Mouse (Mus musculus) gastrocnemius, postnatal 36 days (tissue): ENCODE data around the gene Hist1h2ah. TPM values are rescaled to one million over a fixed set of nuclear protein-coding genes. Genes with fewer than 3 reads are reported as not detected.
A peak's percentile ranks its signal among the peaks of the same experiment; 100 is the strongest.
"Not testable (repeated sequence)": the region's sequence is repeated elsewhere in the genome, so short reads cannot be mapped to it uniquely, and the experiment has no call there.

Experiments used
- DNase-seq, 2 experiments: peaks; one replicate each; pipeline ENCODE4 v3.0.0; 2022
- intact Hi-C: fragments of 180-260 bp; cut with DNase I; formaldehyde crosslinking; loops from one replicate; pipeline ENCODE4 v1.15.1; 2025
- long read RNA-seq, 2 experiments: library from polyadenylated mRNA; stranded (forward); transcript quantifications; one replicate each; pipeline ENCODE4 v2.0.0; 2021
- total RNA-seq, 2 experiments: library from RNA; stranded (reverse); gene quantifications; 2 replicates each; pipeline ENCODE4 v1.2.3; 2021

Gene Hist1h2ah
- 10 to 100 TPM; 12.2 to 13.3 TPM for total RNA-seq
- long read RNA-seq, experiment 1, result 0 reads
- long read RNA-seq, experiment 2, result 0 reads

DNA sequence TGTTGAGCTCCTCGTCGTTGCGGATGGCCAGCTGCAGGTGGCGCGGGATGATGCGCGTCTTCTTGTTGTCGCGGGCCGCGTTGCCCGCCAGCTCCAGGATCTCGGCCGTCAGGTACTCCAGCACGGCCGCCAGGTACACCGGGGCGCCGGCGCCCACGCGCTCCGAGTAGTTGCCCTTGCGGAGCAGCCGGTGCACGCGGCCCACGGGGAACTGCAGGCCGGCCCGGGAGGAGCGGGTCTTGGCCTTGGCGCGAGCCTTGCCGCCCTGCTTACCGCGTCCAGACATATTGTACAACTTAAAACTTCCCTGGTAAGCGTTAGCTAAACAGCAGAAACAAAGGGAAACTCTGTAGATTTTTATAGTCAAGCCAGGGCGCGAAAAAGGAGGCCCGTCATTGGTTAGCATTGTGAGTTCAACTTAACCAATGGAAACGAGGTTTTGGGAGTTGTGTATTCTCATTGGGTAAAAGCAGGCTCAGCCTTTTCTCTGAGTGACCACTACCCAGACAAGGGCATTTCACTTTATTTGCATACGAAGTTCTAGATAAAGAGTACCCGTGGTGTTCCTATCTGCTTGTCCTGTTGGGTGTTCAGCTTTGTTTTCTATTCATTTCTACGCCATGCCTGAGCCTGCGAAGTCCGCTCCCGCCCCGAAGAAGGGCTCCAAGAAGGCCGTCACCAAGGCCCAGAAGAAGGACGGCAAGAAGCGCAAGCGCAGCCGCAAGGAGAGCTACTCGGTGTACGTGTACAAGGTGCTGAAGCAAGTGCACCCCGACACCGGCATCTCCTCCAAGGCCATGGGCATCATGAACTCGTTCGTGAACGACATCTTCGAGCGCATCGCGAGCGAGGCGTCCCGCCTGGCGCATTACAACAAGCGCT lies at the start of gene Hist1h2ah, which contains the start of gene Hist1h2bk:
TSS of gene Hist1h2ah (minus strand) at position 302 of the 882 bp plus-strand sequence.
TSS of gene Hist1h2bk (plus strand) at position 604 of the 882 bp plus-strand sequence.
- intact Hi-C loops, result loop anchor here (10.0 kb wide), 1 partner anchor 211 kb away; no protein-coding TSS in a partner anchor
- DNase-seq, result peak; percentile 51 to 60

- DNase-seq, intact Hi-C loops: not testable (repeated sequence)
Observed at GRCm38 (mm10) chr13:22084140-22084539, 48.8 kb upstream of the Hist1h2ah start, which contains the start of gene Vmn1r188. Gene Vmn1r188 (plus strand): TSS chr13:22084440.

GRCm38 (mm10) chr13:22063468-22063867 lies 28.1 kb upstream of the Hist1h2ah start:
- intact Hi-C loops, result no loop called here
- no peak for DNase-seq

- intact Hi-C loops, result no loop called here
- no peak for DNase-seq
Observed at GRCm38 (mm10) chr13:22061422-22061821, 26.1 kb upstream of the Hist1h2ah start.

GRCm38 (mm10) chr13:22053754-22054153 lies 18.4 kb upstream of the Hist1h2ah start:
- intact Hi-C loops, result no loop called here
- DNase-seq, result no peak

GRCm38 (mm10) chr13:22051523-22051859 lies 16.1 kb upstream of the Hist1h2ah start:
- intact Hi-C loops, result no loop called here
- no peak for DNase-seq

DNA sequence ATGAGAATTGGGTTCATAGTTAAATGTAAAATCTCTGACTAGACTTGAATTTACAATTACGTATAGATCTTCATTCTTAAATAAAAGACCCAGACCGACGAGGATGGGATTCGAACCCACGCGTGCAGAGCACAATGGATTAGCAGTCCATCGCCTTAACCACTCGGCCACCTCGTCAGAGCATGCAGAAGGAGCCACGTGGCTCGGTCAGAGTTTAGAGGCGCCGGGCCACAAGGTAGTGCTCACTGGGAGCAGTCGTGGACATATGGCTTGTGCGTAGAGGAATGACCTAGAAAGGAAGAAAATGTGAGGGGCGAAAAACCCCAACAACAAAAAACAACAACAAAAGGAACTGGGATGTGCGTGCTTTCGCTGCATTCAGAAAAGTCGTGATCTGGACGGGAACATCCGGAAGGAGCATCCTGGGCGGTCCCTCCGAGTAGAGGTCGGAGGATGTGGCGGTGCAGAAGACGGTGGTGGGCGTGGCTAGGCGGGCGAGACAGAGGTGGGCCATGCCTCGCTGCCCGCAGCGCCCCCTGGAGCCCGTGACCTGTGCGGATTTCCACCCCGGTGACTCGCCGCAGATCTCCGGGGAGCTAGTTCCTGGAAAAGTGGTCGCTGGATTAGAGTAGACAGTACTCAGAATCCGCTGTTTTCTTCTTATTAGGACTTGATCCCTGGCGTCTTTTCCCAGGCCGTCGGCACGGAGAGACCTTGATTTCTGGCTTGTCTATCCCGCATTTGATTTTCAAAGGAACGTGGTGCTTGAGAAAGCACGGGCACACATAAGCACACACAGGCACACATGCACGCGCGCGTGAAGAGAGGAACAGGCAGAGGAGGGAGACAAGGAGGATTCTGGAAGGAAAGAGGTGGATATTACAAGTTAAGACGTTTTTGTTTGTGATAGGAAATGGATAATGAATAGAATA lies 15.5 kb upstream of the Hist1h2ah start:
- intact Hi-C loops, result no loop called here
- peak; percentile 74 to 79 for DNase-seq

DNA sequence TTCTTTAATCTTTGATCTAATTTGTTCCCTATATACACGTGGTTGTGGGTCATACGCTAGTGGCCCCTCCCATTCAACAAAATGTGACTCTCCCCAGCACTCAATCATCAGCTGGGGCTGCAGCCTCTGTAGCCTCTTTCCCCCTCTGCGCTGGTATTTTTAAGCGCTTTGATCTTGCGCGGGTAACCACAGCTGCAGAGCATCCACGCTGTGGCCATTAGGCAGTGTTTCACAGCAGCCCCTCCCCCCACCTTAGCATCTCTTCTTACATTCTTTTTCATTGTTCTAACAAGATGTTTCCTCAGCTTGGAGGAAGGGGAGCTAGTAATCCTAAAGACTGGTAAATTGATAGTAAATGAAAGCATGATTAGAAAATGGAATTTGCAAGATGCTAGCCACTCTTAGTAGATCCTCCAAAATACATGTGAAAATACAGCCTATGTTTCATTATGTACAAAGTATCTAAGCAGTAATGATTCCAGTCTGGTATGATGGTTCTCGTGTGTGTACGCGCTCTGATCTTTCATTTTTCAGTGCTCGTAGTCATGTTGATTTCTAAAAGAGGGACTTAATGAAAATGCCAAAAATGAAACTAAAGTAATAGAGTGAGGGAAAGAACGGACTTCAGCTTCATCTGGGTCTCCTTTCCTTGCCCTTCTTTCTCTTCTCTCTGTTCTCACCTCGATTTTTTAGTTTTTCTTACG lies 14.5 kb upstream of the Hist1h2ah start:
- intact Hi-C loops, result loop anchor here (10.0 kb wide), 1 partner anchor 1705 kb away; the partner anchor contains the start of genes Hist1h2ab, Hist1h3b and Hist1h4b
- no peak for DNase-seq

DNA sequence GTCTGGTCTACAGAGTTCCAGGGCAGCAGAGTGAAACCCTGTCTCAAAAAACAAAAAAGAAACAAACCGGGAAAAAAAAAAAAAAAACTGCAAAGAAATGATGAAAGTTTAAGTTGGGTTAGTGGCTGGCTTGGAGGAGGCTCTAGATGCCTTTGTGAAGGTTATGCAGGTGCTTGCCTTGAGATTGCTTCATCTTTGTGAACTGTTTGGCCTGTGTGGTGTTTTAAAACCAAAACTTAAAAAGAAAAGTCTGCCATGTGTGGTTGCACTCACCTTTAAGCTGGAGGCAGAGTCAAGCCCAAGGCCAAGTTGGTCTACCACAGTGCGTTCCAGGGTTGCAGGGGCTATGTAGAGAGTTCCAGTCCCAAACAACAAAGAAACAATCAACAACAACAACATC lies 13.7 kb upstream of the Hist1h2ah start:
- DNase-seq, result no peak
- intact Hi-C loops, result loop anchor here (10.0 kb wide), 1 partner anchor 1706 kb away; the partner anchor contains the start of genes Hist1h2ab, Hist1h3b and Hist1h4b

GRCm38 (mm10) chr13:22045311-22045710 lies 9.9 kb upstream of the Hist1h2ah start:
- DNase-seq, result no peak
- intact Hi-C loops, result loop anchor here (10.0 kb wide), 1 partner anchor 1709 kb away; the partner anchor contains the start of genes Hist1h2ab, Hist1h3b and Hist1h4b

DNA sequence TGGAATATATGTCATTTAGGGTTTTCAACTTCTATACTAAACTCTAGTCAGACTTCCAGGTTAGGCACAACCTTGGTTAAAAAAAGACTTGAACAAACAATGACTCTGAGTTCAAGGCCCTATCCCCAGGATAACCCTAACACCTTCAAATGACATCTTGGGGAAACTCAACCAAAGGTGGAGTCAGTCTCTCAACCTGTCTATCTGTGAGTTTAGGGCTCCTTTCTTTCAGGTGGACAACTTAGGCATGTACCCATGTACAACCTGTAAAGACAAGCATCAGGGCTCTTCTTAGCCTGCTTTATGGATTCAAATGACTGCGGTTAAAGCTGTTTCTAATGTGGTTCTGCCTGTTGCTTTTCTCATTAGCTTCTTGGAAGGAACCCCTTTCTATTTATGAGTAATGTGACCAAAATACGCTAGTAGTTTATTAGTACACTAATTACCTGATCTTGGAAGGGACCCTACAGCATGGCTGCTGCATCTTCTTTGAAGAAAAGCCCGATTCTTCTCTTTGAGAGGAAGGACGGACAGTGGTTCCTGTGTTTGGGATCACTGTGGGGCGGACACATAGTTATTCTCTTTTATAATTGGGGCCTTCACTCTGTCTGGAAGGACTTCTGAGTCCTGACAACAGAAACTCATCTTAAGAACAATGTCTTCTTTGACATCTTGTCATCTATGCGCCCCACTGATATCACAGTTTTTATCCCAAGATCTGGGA lies 9.2 kb upstream of the Hist1h2ah start:
- no peak for DNase-seq
- intact Hi-C loops, result loop anchor here (10.0 kb wide), 1 partner anchor 1710 kb away; the partner anchor contains the start of genes Hist1h2ab, Hist1h3b and Hist1h4b

- intact Hi-C loops, result loop anchor here (10.0 kb wide), 1 partner anchor 1711 kb away; the partner anchor contains the start of genes Hist1h2ab, Hist1h3b and Hist1h4b
- no peak for DNase-seq
Observed at GRCm38 (mm10) chr13:22043503-22044431, 8.4 kb upstream of the Hist1h2ah start.

DNA sequence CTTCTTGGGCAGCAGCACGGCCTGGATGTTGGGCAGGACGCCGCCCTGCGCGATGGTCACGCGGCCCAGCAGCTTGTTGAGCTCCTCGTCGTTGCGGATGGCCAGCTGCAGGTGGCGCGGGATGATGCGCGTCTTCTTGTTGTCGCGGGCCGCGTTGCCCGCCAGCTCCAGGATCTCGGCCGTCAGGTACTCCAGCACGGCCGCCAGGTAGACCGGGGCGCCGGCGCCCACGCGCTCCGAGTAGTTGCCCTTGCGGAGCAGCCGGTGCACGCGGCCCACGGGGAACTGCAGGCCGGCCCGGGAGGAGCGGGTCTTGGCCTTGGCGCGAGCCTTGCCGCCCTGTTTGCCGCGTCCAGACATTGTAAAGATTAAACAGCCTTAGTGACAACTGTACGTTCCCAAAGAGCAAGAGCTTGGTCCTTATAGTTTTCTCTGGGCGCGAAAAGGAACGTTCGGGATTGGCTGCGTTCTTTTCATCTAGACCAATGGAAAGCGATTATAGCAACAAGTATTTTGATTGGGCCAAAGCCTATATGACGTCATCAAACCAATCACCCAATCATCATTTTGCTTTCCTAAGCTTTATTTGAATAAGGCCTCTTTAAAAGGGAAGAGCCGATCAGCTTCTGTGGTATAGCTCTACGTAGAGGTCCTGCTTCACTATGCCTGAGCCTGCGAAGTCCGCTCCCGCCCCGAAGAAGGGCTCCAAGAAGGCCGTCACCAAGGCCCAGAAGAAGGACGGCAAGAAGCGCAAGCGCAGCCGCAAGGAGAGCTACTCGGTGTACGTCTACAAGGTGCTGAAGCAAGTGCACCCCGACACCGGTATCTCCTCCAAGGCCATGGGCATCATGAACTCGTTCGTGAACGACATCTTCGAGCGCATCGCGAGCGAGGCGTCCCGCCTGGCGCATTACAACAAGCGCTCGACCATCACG lies 7.5 kb upstream of the Hist1h2ah start, which contains the start of the genes Hist1h2ag and Hist1h2bj:
TSS of gene Hist1h2ag (minus strand) at position 377 of the 935 bp plus-strand sequence.
TSS of gene Hist1h2bj (plus strand) at position 647 of the 935 bp plus-strand sequence.
- intact Hi-C loops, result loop anchor here (10.0 kb wide), 1 partner anchor 1712 kb away; the partner anchor contains the start of genes Hist1h2ab, Hist1h3b and Hist1h4b
- peak; percentile 75 to 78 for DNase-seq

DNA sequence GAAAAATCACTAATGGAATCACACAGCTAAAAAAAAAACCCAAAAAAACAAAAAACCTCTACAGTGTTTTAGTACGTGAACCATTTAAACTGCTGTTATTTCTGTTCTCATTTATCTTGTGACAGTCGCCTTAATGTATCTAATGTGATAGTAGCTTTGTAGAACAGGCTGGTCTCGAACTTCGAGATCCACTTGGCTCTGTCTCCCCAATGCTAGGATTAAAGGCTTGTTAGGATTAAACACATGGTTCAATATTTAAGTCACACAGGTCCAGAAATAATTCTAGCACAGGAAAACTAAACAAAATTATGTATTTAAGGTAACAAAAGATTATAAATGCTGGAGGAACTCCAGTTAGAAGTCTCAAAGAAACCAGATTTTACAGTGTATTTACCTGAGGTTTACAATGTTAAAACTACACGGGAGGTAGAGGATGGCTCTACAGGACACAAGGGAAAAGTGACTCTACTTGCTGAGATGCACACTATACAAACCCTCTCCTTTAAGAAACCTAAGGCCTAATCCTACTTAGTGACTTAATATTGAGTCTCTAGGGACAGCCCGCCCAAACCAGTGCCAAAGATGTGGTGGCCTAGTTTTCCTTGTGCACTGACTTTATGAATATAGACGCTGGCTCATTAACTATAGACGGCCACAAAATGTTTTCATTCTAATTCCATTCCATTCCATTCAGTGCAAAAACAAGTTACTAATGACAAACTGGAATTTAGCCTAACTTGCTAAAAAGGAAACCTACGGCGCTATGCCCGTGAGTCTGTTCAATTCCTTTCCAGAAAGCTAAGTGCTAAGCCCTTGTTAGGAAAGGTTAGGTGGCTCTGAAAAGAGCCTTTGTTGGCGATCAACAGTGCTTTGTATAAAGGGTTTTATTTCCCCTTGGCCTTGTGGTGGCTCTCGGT lies 6.5 kb upstream of the Hist1h2ah start:
- DNase-seq, result no peak
- intact Hi-C loops, result loop anchor here (10.0 kb wide), 1 partner anchor 1713 kb away; the partner anchor contains the start of genes Hist1h2ab, Hist1h3b and Hist1h4b

GRCm38 (mm10) chr13:22041142-22041536 lies 5.8 kb upstream of the Hist1h2ah start, which contains the start of gene Hist1h4i:
Gene Hist1h4i (minus strand): TSS chr13:22041362.
- intact Hi-C loops, result loop anchor here (10.0 kb wide), 1 partner anchor 1714 kb away; the partner anchor contains the start of genes Hist1h2ab, Hist1h3b and Hist1h4b

More at GRCm38 (mm10) chr13:22041142-22041536, 5.8 kb upstream of the Hist1h2ah start, which contains the start of gene Hist1h4i:
- DNase-seq, result peak; percentile 90 to 91
